ENCODE assay signal across 25 mouse cellular contexts in genomic region chr6:64327876-64328275, GRCm38 (mm10).
DNase-seq lines count a peak whose midpoint lies in the region; ATAC-seq and TF ChIP-seq lines count a peak whose summit lies in the region.
"Had no signal": no experiment of that assay in that cellular context is flagged by ENCODE, and none has a peak within 500 bp of the region (broad histone marks: within the 10 kb centered on the region; RNA-seq: fewer than 3 reads in every experiment).

No protein-coding gene starts in this region.

- H3K4me2 ChIP-seq in heart, postnatal 0 days (ENCODE audit: low read depth, low read length), result no peak overlapping the region
- H3K4me2 ChIP-seq in midbrain, embryonic 14.5 days (ENCODE audit: low read length), result no peak overlapping the region
- no peak overlapping the region for H3K4me2 ChIP-seq in midbrain, embryonic 15.5 days
- H3K4me2 ChIP-seq: embryonic facial prominence, embryonic 13.5 days; heart, embryonic 15.5 days; hindbrain, embryonic 13.5 days; liver, embryonic 12.5 days; neural tube, embryonic 13.5 days had no signal

- H3K36me3 ChIP-seq in heart, postnatal 0 days (replicated peaks; ENCODE audit: control insufficient read depth, insufficient read depth, low read length), result no peaks in the 10 kb centered on the region
- H3K36me3 ChIP-seq in midbrain, embryonic 14.5 days (ENCODE audit: control insufficient read depth, insufficient read depth, low read length), result no peaks in the 10 kb centered on the region
- H3K36me3 ChIP-seq in midbrain, embryonic 15.5 days (replicated peaks), result no peaks in the 10 kb centered on the region
- H3K36me3 ChIP-seq: embryonic facial prominence, embryonic 13.5 days; heart, embryonic 15.5 days; hindbrain, embryonic 13.5 days; liver, embryonic 12.5 days; neural tube, embryonic 13.5 days had no signal

- no peaks in the 10 kb centered on the region for H3K4me1 ChIP-seq in heart, postnatal 0 days (ENCODE audit: control insufficient read depth, insufficient read depth)
- no peaks in the 10 kb centered on the region for H3K4me1 ChIP-seq in midbrain, embryonic 14.5 days (ENCODE audit: control insufficient read depth, insufficient read depth, low read length)
- no peaks in the 10 kb centered on the region for H3K4me1 ChIP-seq in midbrain, embryonic 15.5 days
- H3K4me1 ChIP-seq: embryonic facial prominence, embryonic 13.5 days; heart, embryonic 15.5 days; hindbrain, embryonic 13.5 days; liver, embryonic 12.5 days; neural tube, embryonic 13.5 days had no signal

- no peak overlapping the region for H3K4me3 ChIP-seq in heart, postnatal 0 days (ENCODE audit: low read depth, low read length)
- no peak overlapping the region for H3K4me3 ChIP-seq in midbrain, embryonic 14.5 days (replicated peaks; ENCODE audit: low read depth, low read length)
- no peak overlapping the region for H3K4me3 ChIP-seq in midbrain, embryonic 15.5 days
- H3K4me3 ChIP-seq: embryonic facial prominence, embryonic 13.5 days; heart, embryonic 15.5 days; hindbrain, embryonic 13.5 days; liver, embryonic 12.5 days; neural tube, embryonic 13.5 days had no signal

- TF ChIP-seq CTCF in heart, postnatal 0 days (IDR thresholded peaks at IDR 0.05; ENCODE audit: low read depth), result peak; percentile 19; the same call in 1 of the 2 replicates

- no peaks in the 10 kb centered on the region for H3K27me3 ChIP-seq in heart, postnatal 0 days (ENCODE audit: control insufficient read depth, insufficient read depth, low read length)
- no peaks in the 10 kb centered on the region for H3K27me3 ChIP-seq in midbrain, embryonic 14.5 days (ENCODE audit: control insufficient read depth, insufficient read depth, low read length)
- H3K27me3 ChIP-seq in midbrain, embryonic 15.5 days (replicated peaks), result no peaks in the 10 kb centered on the region
- H3K27me3 ChIP-seq: embryonic facial prominence, embryonic 13.5 days; heart, embryonic 15.5 days; hindbrain, embryonic 13.5 days; liver, embryonic 12.5 days; neural tube, embryonic 13.5 days had no signal

- intact Hi-C loops in heart, postnatal 10 days (cut with DNase I), result no loop called here
- intact Hi-C loops in gastrocnemius, postnatal 36 days (cut with DNase I), result no loop called here

- no peak for ATAC-seq in heart, postnatal 0 days (ENCODE audit: insufficient read depth, low read depth)
- ATAC-seq in midbrain, embryonic 14.5 days (ENCODE audit: low FRiP score, low TSS enrichment), result no peak
- ATAC-seq in midbrain, embryonic 15.5 days (replicated peaks), result no peak
- ATAC-seq: activated CD4-positive, CD25-positive, alpha-beta regulatory T cell, adult 4 months; inflammation-experienced regulatory T-cells, adult 6 months; liver, embryonic 12.5 days; liver, postnatal 0 days had no signal

- no peak for TF ChIP-seq EP300 in heart, postnatal 0 days (IDR thresholded peaks at IDR 0.05; ENCODE audit: low read depth)

- H3K27ac ChIP-seq in heart, postnatal 0 days (ENCODE audit: low read depth), result no peak overlapping the region
- H3K27ac ChIP-seq in midbrain, embryonic 14.5 days (replicated peaks; ENCODE audit: low read depth, low read length), result no peak overlapping the region
- H3K27ac ChIP-seq in midbrain, embryonic 15.5 days, result no peak overlapping the region
- H3K27ac ChIP-seq: embryonic facial prominence, embryonic 13.5 days; heart, embryonic 15.5 days; hindbrain, embryonic 13.5 days; liver, embryonic 12.5 days; macrophage; neural tube, embryonic 13.5 days had no signal

- no peak overlapping the region for H3K9ac ChIP-seq in heart, postnatal 0 days (replicated peaks; ENCODE audit: low read depth, low read length)
- no peak overlapping the region for H3K9ac ChIP-seq in midbrain, embryonic 14.5 days (replicated peaks; ENCODE audit: low read length)
- no peak overlapping the region for H3K9ac ChIP-seq in midbrain, embryonic 15.5 days
- H3K9ac ChIP-seq: embryonic facial prominence, embryonic 13.5 days; heart, embryonic 15.5 days; hindbrain, embryonic 13.5 days; liver, embryonic 12.5 days; liver, postnatal 0 days; neural tube, embryonic 13.5 days had no signal

- WGBS in heart, postnatal 0 days, result 68% methylated on average over 3 of the region's 3 CpGs
- 68% methylated on average over 3 of the region's 3 CpGs for WGBS in midbrain, embryonic 14.5 days
- 74% methylated on average over 3 of the region's 3 CpGs for WGBS in midbrain, embryonic 15.5 days

- peak; percentile 15 to 23 for DNase-seq in cerebellum, postnatal 36 days
- DNase-seq in cerebellum, adult 9-10 months, result no peak
- DNase-seq in heart, postnatal 0 days (ENCODE audit: low spot score), result no peak
- no peak for DNase-seq in heart, postnatal 10 days
- DNase-seq in midbrain, embryonic 14.5 days, result peak; percentile 22
- peak; percentile 5 for DNase-seq in mesoderm, embryonic 11.5 days (ENCODE audit: low read depth, low spot score)
- no peak for DNase-seq in gastrocnemius, postnatal 36 days
- DNase-seq: adrenal gland, adult 2 months; gastrocnemius, postnatal 25 days; heart, postnatal 4 days; kidney, adult 8-10 months; kidney, postnatal 10 days; layer of hippocampus, postnatal 36 days; left cerebral cortex, postnatal 4 days; liver, postnatal 0 days; right cerebral cortex, postnatal 4 days had no signal

- no peaks in the 10 kb centered on the region for H3K9me3 ChIP-seq in heart, postnatal 0 days (replicated peaks; ENCODE audit: control insufficient read depth, low read length)
- no peaks in the 10 kb centered on the region for H3K9me3 ChIP-seq in midbrain, embryonic 14.5 days (ENCODE audit: control insufficient read depth, low read length)
- no peaks in the 10 kb centered on the region for H3K9me3 ChIP-seq in midbrain, embryonic 15.5 days
- H3K9me3 ChIP-seq: embryonic facial prominence, embryonic 13.5 days; heart, embryonic 15.5 days; hindbrain, embryonic 13.5 days; liver, embryonic 12.5 days; neural tube, embryonic 13.5 days had no signal

Comparison
In these comparisons a context has a peak if more than half of its experiments do, and no peak if none do; other contexts are left out.
1. DNase-seq: peak in cerebellum, postnatal 36 days (2 of 2), midbrain, embryonic 14.5 days (single experiment) and mesoderm, embryonic 11.5 days (single experiment); none in cerebellum, adult 9-10 months (single experiment), heart, postnatal 0 days (single experiment), heart, postnatal 10 days (0 of 2) and gastrocnemius, postnatal 36 days (0 of 2).